Mouse (Mus musculus) c-Kit-negative CD71-positive TER-119-positive erythroid progenitor cells, embryonic 14.5 days (primary cell): ENCODE measurements around the gene Frmpd1.

Source experiments
- DNase-seq: peaks from one replicate; pipeline ENCODE4 v3.0.0-alpha.2; 2013; ENCODE audit warnings: low read depth, low spot score

Gene Frmpd1

DNA sequence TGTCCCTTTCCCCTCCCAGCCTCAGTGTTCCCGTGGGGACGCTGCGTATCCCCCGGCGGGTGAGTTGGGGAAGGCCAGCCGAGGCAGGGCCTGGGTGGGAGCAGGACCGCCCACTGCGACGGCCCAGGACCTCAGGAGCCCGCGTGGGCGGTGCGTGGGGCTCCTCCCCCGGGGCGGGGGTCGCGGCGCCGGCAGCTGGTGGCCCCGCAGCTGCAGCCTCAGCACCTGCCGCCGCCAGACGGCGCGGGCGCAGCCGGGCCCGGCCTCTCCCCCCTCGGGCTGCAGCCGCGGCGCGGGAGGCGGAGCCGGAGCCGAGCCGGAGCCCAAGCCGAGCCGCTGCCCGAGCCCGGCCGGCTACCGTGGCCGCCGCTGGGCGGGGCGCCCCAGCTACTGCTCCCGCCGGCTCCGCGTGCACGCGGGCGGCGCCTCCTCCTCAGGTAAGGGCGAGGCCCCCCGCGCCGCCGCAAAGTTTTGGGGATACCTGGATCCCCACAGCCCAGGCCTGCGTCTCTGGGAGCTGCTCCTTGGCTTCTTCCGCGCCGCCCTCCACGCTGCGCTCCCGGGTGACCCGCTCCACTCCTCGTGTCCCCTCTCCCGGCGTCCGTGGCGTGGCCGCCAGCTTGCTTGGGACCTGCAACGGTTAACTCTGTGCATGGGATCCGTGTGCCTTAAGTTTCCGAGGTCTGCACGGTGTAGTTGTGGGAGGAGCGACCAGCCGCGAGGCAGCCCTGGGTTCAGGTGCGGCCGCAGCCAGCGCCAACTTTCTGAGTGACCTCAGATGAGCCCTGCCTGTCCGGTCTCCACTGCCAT, at the start of gene Frmpd1:
Frmpd1 (plus strand) TSS at position 355 of the 810 bp plus-strand sequence.
- DNase-seq = no peak

DNA sequence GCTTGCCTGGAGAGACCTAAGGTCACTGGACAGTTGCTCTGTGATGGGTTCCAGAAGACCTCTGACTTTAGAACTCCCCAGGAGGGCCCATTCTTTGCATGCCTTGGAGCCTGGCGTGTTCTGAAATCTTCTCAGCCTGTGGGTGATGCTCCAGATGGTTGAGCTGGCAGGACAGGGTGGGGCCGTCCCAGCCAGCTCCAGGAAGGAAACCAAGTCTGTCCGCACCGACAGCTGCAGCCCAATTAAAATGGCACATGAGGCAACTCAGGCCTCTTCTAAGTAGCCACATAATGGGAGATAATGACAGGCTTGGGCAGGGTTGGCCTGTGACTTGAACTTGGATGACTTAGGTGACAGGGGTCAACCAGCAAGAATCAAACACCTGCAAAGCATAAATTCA, 47.0 kb upstream of the Frmpd1 start:
- DNase-seq = no peak

DNA sequence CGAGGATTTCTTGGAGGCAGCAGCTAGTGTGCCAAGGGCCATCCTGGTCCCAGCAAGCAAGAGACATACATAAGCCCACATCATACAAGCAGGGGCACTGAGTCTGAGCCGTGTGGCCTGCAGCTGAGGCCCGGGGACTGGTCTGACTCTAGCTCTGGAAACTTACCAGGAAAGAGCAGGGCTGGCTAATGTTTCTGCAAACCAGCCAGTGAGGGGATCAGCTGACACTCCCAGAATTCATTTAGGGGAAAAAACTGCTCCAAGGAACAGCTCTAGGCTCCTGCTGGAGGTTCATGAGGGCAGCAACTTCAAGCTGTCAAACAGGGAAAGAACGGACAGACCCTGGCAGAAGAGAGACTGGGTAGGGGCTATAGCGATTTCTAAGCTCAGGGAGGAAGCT, 42.8 kb upstream of the Frmpd1 start:
- DNase-seq = no peak

DNA sequence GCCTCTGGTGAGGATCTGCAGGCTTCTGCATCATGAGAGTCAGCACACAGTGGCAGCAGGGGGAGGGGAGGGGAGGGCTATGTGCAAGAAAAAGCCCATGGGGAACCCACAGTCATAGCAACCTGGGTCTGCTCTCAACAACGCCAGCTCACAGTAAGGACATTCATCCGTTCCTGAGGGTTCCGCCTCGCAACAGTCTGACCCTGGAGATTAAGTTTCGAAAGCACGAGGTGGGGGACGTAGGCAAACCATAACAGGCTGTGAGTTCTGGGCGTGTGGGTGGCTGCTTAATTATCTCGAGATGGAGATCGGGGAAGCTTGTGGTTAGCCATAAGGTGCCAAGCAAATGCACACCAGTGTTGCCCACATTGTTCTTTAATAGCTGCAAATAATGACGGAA, 42.3 kb upstream of the Frmpd1 start:
- no peak for DNase-seq

DNA sequence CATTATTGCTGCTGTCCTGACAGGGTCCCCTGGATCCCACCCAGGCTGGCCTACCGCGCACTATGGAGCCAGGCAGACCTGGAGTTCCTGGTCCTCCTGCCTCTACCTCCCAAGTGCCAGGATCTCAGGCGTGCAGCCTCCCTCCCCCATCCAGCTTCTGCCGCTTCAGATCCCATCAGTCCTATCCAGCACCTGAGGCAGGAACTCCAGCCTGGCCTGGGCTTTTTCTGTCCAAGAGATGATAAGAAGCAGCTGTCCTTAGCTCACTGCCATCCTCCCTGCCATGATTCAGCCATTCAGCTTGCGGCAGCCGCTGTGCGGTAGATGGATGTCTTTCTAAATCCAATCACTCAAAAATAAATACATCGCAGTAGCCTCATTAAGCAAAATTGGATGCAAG, 41.7 kb upstream of the Frmpd1 start:
- no peak for DNase-seq

DNA sequence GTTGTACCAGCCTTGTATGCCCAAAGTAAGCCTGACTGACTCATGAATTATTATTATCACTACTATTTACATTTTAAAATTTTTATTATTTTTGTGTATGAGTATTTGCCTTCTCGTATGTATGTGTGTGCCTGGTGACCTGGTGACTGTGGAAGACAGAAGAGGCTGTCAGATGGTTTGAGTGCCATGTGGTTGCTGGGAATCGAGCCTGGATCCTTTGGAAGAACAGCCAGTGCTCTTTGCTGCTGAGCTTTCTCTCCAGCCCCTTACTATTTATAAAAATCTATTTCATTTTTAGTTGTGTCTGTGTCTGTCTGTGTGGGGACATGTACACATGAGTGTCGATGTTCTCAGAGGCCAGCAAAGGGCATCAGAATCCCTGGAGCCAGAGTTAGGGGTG, 28.2 kb upstream of the Frmpd1 start:
- no peak for DNase-seq

DNA sequence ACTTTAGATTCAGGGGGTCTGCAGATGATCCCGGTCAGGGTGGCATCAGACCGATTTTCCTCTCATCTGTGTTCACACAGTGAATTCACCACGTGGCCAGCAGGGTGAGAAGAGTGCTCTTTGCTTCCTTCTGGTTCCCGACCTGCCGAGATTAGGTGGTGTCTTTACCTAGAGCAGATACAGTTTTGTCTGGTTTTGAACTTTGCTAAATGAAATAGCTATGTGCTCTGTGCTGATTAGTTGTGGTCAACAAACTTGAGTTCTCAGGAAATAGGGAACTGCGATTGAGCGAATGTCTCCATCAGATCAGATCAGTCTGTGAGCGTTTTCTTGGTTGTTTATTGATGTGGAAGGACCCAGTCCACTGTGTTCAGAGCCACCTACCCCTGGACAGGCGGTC, 26.1 kb upstream of the Frmpd1 start:
- no peak for DNase-seq

DNA sequence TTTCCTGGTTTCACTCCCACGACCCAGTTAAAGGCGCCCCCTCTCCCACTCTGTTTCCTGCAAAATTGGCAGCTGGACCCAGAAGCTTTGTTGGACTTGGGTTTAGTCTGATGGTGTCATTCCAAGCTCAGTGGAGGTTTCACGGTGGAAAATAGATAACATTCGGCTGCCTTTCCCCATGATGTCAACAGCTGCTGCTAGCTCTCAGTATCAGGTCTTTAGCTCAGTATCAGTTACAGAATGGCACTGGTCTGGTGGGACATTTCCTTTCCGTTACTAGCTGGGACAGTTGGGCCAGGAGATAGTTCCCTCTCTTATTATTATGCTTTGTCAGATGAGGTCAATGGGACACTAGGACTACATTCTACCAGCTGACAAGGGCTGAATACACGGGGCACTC, 23.9 kb upstream of the Frmpd1 start:
- no peak for DNase-seq

DNA sequence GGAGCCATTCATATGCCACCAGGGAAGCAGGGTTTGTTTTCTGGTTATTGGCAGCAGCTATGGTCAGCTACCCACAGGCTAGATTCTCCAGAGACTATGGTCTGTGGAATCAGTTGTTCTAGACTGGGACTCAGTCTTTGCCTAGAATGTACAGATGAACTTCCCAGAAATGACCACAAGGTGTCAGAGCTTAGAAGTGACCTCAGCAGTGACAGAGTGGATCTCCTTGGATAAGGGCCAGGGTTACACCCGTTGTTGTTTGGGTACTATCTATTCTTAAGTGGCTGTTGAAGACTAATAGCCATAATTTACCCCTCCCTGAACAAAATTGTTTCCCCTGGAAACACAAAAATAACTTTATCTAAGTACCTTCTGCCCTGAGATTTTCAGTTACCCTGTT, 21.0 kb upstream of the Frmpd1 start:
- DNase-seq = no peak

DNA sequence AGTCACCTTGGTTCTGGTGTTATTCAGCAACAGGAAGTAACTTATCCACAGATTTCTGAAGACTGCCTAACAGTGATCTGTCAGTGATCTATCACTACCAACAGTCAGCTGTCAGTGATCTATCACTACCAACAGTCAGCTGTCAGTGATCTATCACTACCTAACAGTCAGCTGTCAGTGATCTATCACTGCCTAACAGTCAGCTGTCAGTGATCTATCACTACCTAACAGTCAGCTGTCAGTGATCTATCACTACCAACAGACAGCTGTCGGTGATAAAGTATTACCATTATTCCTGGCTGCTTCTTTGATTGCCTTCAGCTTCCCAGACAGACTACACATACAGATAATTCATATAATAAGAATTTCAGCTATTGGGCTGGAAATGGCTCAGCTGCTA, 19.2 kb upstream of the Frmpd1 start:
- no peak for DNase-seq

DNA sequence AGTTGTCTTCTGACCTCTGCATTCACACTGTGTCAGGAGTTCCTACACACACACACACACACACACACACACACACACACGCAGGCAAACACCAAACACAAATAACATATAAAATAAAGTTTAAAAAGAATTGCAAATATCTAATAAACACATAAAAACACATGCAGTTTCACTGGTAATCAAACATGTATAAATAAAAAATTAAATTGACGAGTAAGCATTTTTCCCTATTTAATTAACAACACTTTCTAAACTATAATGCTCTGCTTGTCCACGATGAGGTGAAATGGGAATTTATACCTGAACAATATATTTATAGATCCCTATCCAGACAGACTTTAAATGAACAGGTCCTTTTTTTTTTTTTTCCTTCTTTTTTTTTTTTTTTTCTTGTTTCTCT, 18.7 kb upstream of the Frmpd1 start:
- no peak for DNase-seq

DNA sequence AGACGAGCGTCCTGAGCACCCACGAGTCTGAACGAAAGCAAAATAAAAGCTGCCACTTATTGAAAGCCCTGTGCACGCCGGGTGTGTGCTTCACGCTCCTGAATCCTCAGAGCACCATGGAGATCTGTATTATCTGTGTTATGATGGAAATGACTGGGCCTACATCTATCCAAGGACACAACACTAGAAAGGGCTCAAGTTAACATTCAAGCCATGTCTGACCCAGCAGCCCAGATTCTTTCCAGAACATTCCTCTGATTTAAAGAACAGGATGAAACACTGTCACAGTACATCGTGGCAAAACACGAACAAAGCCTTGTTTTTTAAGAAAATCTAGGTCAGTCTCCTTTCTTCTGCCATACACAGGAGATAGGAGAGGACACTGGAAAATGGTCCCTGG, 13.3 kb upstream of the Frmpd1 start:
- DNase-seq = no peak

DNA sequence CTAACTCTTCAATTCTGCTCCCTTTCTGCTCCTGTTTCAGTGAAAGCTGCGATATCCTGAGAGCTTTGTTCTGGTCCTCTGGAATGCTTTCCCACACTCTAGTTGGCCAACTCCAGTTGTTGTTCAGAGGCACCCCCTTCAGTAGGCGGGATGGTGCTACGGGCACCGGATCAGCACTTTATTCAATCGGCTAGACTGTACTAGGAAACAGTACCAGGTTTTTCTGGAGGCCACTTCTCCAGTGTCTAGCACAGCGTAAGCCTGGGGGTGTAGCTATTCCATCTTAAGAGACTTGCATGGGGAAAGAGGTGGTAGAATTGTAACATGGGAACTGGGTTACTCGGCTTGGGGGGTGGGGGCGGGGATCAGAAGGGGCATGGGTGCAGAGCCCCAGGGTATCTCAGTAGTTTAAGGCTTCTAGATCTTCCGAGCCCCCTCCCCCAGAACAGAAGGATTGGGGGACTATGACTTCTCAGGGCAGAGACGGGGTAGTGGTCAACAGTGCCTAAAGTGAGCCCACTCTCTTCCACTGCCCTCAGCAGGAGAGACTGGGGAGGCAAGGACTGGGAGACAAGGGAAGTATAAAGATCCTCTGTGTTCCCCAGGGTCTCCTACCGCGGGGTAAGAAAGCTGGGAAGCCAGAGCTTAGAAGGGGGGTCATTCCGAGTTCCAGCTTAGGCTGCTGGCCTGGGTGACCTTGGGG, 706 bp upstream of the Frmpd1 start:
- no peak for DNase-seq

DNA sequence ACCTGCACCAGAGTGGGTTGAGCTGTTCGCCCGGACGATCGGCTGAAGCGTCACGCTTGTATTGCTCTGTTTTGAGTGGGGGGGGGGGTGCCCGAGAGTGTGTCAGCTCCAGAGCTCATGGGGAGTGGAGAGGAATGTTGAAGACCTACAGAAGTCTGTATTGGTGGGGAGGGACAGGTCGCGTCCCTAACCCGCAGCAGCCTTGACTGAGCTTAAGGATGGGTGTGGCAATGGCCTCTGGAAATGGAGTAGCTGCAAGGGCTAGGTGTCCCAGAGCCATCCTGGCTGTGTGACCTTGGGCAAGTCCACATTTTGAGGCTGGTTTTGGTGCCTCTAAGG, 625 bp downstream of the Frmpd1 start:
- no peak for DNase-seq

DNA sequence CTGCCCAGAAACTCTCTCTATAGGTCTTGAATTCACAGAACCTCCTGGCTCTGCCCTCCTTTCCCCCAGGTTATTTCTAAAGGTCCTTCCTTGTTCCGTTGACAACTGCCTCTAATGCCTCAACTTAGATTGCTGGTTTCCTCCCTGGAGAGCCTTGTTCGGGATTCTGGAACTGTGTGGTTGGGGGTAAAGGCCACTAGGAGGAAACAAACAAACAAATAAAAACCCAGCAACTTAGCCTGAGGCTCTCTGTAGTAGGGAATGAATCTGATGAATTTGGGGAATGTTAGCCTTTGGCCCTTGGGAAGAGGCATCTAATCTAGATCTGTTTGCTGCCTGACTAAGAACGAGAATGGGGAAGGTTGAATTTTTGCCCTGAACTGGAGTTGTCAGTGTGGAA, 13.6 kb downstream of the Frmpd1 start:
- no peak for DNase-seq

DNA sequence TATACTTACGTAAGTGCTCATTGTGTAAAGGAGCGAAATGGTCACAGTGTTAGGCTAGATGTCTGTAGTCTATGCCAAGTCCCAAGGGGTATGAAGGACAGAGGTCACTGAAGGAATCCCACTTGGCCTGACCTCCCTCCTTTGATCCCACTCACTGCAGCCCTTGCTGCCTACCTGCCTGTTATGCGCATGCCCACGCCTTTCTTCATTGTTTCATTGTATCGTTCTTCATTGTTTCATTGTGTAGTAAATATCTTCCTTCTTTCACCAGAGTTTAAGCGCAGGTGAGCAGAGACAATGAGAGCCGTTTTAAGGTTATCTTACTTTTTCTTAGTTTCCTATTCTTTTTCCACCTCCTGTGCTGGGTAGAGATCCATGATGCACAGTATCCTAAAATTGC, 18.6 kb downstream of the Frmpd1 start:
- no peak for DNase-seq

DNA sequence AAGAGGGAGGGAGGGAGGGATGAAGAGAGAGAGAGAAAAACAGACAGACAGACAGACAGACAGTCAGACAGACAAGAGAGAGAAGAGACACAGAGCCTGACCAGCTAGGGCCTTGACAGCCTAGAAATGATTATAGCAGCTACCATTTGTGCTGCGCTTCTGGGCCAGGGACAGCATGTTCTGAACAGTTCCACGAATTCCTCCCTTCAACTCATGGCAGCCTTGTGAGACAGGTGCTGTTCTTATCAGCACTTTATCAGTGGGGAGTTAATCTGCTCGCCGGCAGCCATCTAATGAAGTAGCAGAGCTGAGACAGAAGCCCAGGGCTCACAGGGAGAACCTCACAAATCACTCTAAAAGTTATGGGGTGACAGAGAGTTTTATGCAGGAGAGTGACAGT, 22.8 kb downstream of the Frmpd1 start:
- no peak for DNase-seq

DNA sequence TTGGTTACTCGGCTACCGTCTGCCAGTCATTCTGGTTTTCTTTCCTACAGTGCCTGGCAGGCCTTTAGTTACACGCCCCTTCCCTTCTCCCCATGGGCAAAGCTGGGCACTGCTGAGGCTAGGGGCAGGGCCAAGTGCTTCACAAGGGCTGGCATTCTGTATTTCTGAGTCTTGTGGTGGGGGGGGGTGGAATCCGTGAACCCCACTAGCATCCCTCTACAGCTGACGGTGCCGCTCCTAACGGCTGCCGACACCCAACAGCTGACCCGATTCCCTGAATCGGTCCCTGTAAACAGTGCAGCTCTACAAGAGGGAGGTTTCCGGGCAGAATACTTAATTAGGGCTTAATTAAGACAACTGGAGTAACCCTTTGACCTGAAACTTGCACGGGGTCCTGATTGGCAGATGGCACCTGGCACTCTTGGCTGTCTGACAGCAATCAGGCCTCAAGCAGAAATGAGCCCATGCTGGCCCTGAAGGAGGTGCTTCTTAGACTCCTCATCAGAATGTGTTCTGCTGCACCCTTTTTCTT, 24.2 kb downstream of the Frmpd1 start:
- no peak for DNase-seq

DNA sequence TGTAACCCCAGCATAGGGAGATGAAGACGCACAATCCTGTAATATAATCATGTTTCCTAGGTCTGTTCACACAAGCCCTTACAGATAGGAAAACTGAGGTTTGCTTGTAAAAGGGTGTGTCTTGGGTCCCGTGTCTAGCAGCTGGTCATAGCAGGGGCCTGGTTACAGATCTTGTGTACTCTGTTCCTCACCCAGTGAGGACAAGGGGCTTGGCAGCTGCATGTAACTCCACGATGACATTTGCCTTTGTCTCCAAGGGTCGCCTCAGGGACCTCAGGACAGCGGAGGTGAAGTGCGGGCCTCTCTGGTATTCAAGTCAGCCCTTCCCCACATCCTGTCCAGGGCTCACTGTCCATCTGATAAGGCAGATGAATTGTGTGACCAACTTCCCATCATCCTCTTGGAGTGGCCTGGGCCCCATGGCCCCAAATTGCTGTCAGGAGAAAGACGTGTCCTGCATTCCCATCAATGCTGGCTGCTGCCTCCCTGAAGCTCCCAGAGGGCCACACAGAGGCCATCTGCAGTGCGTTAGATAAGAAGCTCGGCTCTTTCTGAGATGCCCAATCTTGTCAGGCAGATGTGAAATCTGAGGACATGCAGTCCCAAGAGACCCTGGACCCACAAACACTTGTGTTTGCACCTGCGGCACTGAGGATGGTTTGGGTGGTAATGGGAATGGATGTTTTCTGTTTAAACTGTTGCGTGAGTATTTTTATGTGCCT, 27.8 kb downstream of the Frmpd1 start:
- no peak for DNase-seq

DNA sequence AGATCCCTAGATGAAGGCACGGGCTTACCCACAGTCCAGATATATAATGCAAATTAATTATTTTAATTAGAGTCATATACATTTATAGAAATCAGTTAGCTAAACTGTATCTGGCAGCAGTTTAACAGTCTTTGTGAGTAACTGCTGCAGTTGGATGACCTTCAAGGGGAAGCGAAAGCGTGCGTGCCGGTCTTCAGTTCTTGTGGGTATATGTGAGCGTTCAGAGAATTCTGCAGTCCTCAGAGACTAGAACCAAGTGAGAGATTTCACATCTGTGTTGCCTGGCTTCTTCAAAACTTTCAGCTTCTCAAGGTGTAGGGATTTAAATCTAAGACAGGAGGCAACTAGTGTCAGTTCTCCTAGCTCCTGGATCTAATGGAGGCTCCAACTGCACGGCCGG, 35.3 kb downstream of the Frmpd1 start:
- DNase-seq = no peak

DNA sequence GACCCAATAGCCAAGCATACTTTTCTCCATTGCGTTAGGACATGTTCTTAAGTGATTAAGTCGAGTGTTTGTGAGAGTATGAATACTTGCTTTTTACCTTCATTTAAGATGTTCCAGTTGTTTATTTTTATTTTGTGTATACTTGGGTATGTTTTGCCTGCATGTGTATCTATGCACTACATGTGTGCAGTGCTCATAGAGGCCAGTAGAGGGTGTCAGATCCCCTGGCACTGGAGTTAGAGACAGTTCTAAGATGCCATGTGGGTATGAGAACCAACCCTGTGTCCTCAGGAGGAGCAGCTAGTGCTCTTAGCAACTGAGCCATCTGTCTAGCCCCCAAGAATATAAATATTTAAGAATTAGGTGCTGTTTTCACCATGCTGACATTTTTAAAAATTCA, 37.7 kb downstream of the Frmpd1 start:
- no peak for DNase-seq

DNA sequence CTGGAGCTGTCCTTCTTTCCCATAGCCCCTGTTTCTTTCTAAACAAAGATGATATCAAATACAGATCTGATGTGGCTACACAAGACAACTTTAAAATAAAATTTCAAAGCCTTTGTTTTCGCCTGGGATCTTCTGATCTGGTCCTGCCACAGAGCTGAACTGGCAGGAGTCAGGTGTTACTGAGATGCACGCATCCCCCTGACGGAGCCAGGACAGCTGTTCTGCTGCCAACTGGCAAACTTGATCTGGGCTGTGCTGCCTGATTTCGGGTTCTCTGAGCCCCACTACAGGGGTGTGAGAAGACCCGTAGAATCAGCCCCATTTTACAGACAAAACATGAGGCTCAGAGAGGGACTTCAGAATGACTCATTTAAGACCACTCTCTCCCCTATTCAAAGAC, 45.6 kb downstream of the Frmpd1 start:
- no peak for DNase-seq

DNA sequence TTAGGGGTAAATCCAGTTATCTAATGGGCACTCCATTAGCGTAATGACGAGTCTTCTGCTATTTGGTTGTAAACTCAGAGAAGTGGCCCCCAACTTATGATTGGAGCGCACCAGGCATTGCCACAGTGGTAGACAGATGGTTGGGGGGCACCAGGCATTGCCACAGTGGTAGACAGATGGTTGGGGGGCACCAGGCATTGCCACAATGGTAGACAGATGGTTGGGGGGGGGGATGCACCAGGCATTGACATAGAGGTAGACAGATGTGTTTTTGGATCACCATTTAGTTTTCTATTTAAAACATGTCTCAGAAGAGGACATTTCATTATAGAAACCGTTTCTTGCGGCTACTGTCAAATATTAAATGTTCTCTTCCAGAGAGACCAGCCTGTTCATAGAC, 53.6 kb downstream of the Frmpd1 start:
- DNase-seq = no peak
